In the genomic region with DNA sequence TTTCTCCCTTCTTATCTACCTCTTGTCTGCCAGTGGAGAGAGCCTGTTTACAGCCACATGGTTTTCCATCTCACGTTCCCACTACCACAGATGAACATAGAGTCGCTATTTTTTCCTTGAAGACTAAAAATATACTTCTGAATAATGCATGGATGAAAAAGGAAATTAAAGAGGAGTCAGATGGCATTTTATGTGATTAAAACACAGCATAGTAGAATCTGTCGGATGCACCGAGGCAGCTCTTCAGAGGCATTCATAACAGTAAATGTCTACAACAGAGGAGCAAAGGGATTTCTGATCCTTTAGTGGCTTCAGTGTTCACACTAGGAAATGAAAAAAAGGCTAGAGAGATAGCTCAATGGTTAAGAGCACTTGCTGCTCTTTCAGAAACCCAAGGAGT, we compare ENCODE assay signal across 30 mouse cellular contexts. TPM values are rescaled to one million over a fixed set of nuclear protein-coding genes. Genes with fewer than 3 reads are reported as not detected.
"Had no signal": no experiment of that assay in that cellular context is flagged by ENCODE, and none has a peak within 500 bp of the region (broad histone marks: within the 10 kb centered on the region; RNA-seq: fewer than 3 reads in every experiment).

No protein-coding gene starts in this region.

- H3K9me3 ChIP-seq: heart, embryonic 10.5 days; heart, embryonic 12.5 days; hindbrain, embryonic 10.5 days; hindbrain, embryonic 12.5 days; intestine, embryonic 15.5 days; limb, embryonic 10.5 days; limb, embryonic 12.5 days; liver, embryonic 13.5 days; liver, embryonic 15.5 days had no signal

- H3K27me3 ChIP-seq: heart, embryonic 12.5 days; hindbrain, embryonic 12.5 days; intestine, embryonic 15.5 days; limb, embryonic 12.5 days; liver, embryonic 13.5 days; liver, embryonic 15.5 days had no signal

- H3K4me2 ChIP-seq: heart, embryonic 12.5 days; hindbrain, embryonic 12.5 days; hindbrain, embryonic 14.5 days; intestine, embryonic 15.5 days; limb, embryonic 12.5 days; liver, embryonic 11.5 days; liver, embryonic 13.5 days; liver, embryonic 15.5 days had no signal

- H3K4me1 ChIP-seq: heart, embryonic 10.5 days; heart, embryonic 12.5 days; hindbrain, embryonic 10.5 days; hindbrain, embryonic 12.5 days; intestine, embryonic 15.5 days; limb, embryonic 10.5 days; limb, embryonic 12.5 days; liver, embryonic 13.5 days; liver, embryonic 15.5 days had no signal

- H3K36me3 ChIP-seq: heart, embryonic 10.5 days; heart, embryonic 12.5 days; hindbrain, embryonic 10.5 days; hindbrain, embryonic 12.5 days; intestine, embryonic 15.5 days; limb, embryonic 10.5 days; limb, embryonic 12.5 days; liver, embryonic 13.5 days; liver, embryonic 15.5 days had no signal

- DNase-seq: gastrocnemius, adult 2 months; gastrocnemius, postnatal 10 days; gastrocnemius, postnatal 25 days; heart, adult 18-20 months; heart, postnatal 10 days; heart, postnatal 4 days; kidney, adult 18-20 months; kidney, adult 8-10 months; kidney, postnatal 10 days; kidney, postnatal 25 days; kidney, postnatal 4 days; liver; liver, embryonic 13.5 days had no signal

- ATAC-seq: hindbrain, embryonic 16.5 days; inflammation-experienced regulatory T-cells, adult 6 months; intestine, embryonic 15.5 days; intestine, postnatal 0 days had no signal

- H3K27ac ChIP-seq: gastrocnemius, adult 2 months; heart, embryonic 10.5 days; hindbrain, embryonic 10.5 days; hindbrain, embryonic 12.5 days; hindbrain, embryonic 14.5 days; intestine, embryonic 15.5 days; layer of hippocampus, adult 2 months; left cerebral cortex, adult 2 months; limb, embryonic 10.5 days; limb, embryonic 12.5 days; liver, embryonic 13.5 days; liver, embryonic 15.5 days had no signal

- H3K9ac ChIP-seq: heart, embryonic 12.5 days; hindbrain, embryonic 12.5 days; hindbrain, embryonic 14.5 days; intestine, embryonic 15.5 days; limb, embryonic 12.5 days; liver, embryonic 13.5 days; liver, embryonic 15.5 days had no signal

- H3K4me3 ChIP-seq: gastrocnemius, adult 2 months; heart, embryonic 10.5 days; heart, embryonic 12.5 days; hindbrain, embryonic 10.5 days; hindbrain, embryonic 12.5 days; intestine, embryonic 15.5 days; layer of hippocampus, adult 2 months; left cerebral cortex, adult 2 months; limb, embryonic 10.5 days; limb, embryonic 12.5 days; liver, embryonic 13.5 days; liver, embryonic 15.5 days had no signal

RNA-seq across cellular contexts. Expression of a gene that starts 47.2 kb away (rescaled TPM):
- total RNA-seq: layer of hippocampus, adult 2 months; layer of hippocampus, postnatal 25 days had no signal
- polyA plus RNA-seq: heart, embryonic 10.5 days; hindbrain, embryonic 10.5 days; hindbrain, embryonic 14.5 days; hindbrain, embryonic 16.5 days; inflammation-experienced regulatory T-cells, adult 6 months; intestine, postnatal 0 days; kidney, embryonic 14.5 days; limb, embryonic 10.5 days; liver, embryonic 11.5 days; liver, embryonic 13.5 days had no signal
